Mouse (Mus musculus): ENCODE measurements around the gene Fmnl1. TPM values are rescaled to one million over a fixed set of nuclear protein-coding genes. Genes with fewer than 3 reads are reported as not detected.
A peak's percentile ranks its signal among the peaks of the same experiment; 100 is the strongest.

The Fmnl1 gene
- polyA plus RNA-seq, 1 experiment from 2014 or later, result 4.4 TPM

- H3K4me2 ChIP-seq (ENCODE audit: low read depth, low read length), result peak overlapping the region; percentile 41
- H3K36me3 ChIP-seq (ENCODE audit: control insufficient read depth, insufficient read depth, low read length), result no peaks in the 10 kb centered on the region
- peaks cover 51% of the 10 kb centered on the region for H3K27me3 ChIP-seq (ENCODE audit: control insufficient read depth, insufficient read depth, low read length)
- H3K4me3 ChIP-seq (replicated peaks; ENCODE audit: low read length), result peak overlapping the region; percentile 26
- peaks cover 11% of the 10 kb centered on the region for H3K4me1 ChIP-seq (ENCODE audit: control insufficient read depth, insufficient read depth, low read length)
- H3K27ac ChIP-seq (ENCODE audit: low read length), result no peak overlapping the region
- no peak for ATAC-seq (ENCODE audit: insufficient read depth, low FRiP score)
- peak overlapping the region; percentile 16; the same call in 1 of the 2 replicates for H3K9ac ChIP-seq (ENCODE audit: low read length)
- no peaks in the 10 kb centered on the region for H3K9me3 ChIP-seq (replicated peaks; ENCODE audit: control insufficient read depth, low read length)
- 10% methylated on average over 43 of the region's 44 CpGs for WGBS
These were observed 22.3 kb downstream of the Fmnl1 start for GRCm38 (mm10) chr11:103192956-103193824.

GRCm38 (mm10) chr11:103193825-103194168 lies 22.9 kb downstream of the Fmnl1 start:
- Histone ChIP-seq H3K36me3 (ENCODE audit: control insufficient read depth, insufficient read depth, low read length) (no peaks in the 10 kb centered on the region), H3K4me2 (ENCODE audit: low read depth, low read length) (no peak overlapping the region), H3K9ac (ENCODE audit: low read length) (no peak overlapping the region), H3K4me1 (ENCODE audit: control insufficient read depth, insufficient read depth, low read length) (peaks cover 11% of the 10 kb centered on the region), H3K9me3 (replicated peaks; ENCODE audit: control insufficient read depth, low read length) (no peaks in the 10 kb centered on the region), H3K27ac (ENCODE audit: low read length) (no peak overlapping the region), H3K27me3 (ENCODE audit: control insufficient read depth, insufficient read depth, low read length) (peaks cover 53% of the 10 kb centered on the region), H3K4me3 (replicated peaks; ENCODE audit: low read length) (no peak overlapping the region)
- ATAC-seq (ENCODE audit: insufficient read depth, low FRiP score), result no peak; the same call in 1 of the 2 replicates
- WGBS, result 46% methylated on average over 9 of the region's 9 CpGs

DNA sequence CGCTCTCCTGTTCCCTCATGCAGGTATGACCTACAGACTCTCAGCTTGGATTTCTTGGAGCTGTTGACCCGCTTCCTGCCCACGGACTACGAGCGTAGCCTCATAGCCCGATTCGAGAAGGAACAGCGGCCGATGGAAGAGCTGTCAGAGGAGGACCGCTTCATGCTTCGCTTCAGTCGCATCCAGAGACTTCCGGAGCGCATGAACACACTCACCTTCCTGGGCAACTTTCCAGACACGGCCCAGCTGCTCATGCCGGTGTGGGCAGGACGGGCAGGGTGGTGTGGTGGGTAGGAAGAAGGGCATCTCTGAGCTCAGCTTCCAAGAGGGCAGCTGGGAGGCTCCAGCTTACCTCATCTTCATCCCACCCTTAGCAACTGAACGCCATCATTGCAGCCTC lies 24.3 kb downstream of the Fmnl1 start:
- H3K36me3 ChIP-seq (ENCODE audit: control insufficient read depth, insufficient read depth, low read length), result no peaks in the 10 kb centered on the region
- H3K4me2 ChIP-seq (ENCODE audit: low read depth, low read length), result no peak overlapping the region
- ATAC-seq (ENCODE audit: insufficient read depth, low FRiP score), result no peak
- no peak overlapping the region for H3K27ac ChIP-seq (ENCODE audit: low read length)
- no peak overlapping the region for H3K9ac ChIP-seq (ENCODE audit: low read length)
- H3K4me3 ChIP-seq (replicated peaks; ENCODE audit: low read length), result no peak overlapping the region
- H3K4me1 ChIP-seq (ENCODE audit: control insufficient read depth, insufficient read depth, low read length), result peaks cover 24% of the 10 kb centered on the region
- 71% methylated on average over 18 of the region's 18 CpGs for WGBS
- H3K27me3 ChIP-seq (ENCODE audit: control insufficient read depth, insufficient read depth, low read length), result peaks cover 66% of the 10 kb centered on the region
- no peaks in the 10 kb centered on the region for H3K9me3 ChIP-seq (replicated peaks; ENCODE audit: control insufficient read depth, low read length)

GRCm38 (mm10) chr11:103195656-103196055 lies 24.7 kb downstream of the Fmnl1 start:
- Histone ChIP-seq H3K4me2 (ENCODE audit: low read depth, low read length) (no peak overlapping the region), H3K9me3 (replicated peaks; ENCODE audit: control insufficient read depth, low read length) (no peaks in the 10 kb centered on the region), H3K9ac (ENCODE audit: low read length) (no peak overlapping the region), H3K27me3 (ENCODE audit: control insufficient read depth, insufficient read depth, low read length) (peaks cover 67% of the 10 kb centered on the region), H3K27ac (ENCODE audit: low read length) (no peak overlapping the region), H3K4me3 (replicated peaks; ENCODE audit: low read length) (no peak overlapping the region), H3K4me1 (ENCODE audit: control insufficient read depth, insufficient read depth, low read length) (peaks cover 24% of the 10 kb centered on the region), H3K36me3 (ENCODE audit: control insufficient read depth, insufficient read depth, low read length) (no peaks in the 10 kb centered on the region)
- 84% methylated on average over 5 of the region's 5 CpGs for WGBS
- ATAC-seq (ENCODE audit: insufficient read depth, low FRiP score), result no peak

DNA sequence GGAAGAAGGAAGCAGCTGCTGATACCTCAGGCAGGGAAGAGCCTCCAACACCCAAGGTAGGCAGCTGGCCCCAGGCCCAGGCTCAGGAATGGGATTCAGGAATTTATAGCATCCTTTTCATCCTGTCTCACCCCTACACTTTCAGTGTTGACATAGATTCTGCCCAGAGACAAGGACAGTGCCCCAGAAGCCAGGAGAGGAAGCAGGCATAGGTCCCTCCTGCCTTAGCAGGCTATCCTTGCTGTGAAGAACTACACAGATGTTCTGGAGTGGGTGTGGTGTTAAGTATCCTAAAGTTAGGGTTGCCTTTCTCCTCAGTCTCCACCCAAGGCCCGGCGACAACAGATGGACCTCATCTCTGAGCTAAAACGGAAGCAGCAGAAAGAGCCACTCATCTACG lies 26.4 kb downstream of the Fmnl1 start:
- Histone ChIP-seq H3K27me3 (ENCODE audit: control insufficient read depth, insufficient read depth, low read length) (peaks cover 60% of the 10 kb centered on the region), H3K4me3 (replicated peaks; ENCODE audit: low read length) (no peak overlapping the region), H3K4me1 (ENCODE audit: control insufficient read depth, insufficient read depth, low read length) (peaks cover 30% of the 10 kb centered on the region), H3K9me3 (replicated peaks; ENCODE audit: control insufficient read depth, low read length) (no peaks in the 10 kb centered on the region), H3K4me2 (ENCODE audit: low read depth, low read length) (no peak overlapping the region), H3K36me3 (ENCODE audit: control insufficient read depth, insufficient read depth, low read length) (no peaks in the 10 kb centered on the region), H3K27ac (ENCODE audit: low read length) (no peak overlapping the region), H3K9ac (ENCODE audit: low read length) (no peak overlapping the region)
- ATAC-seq (ENCODE audit: insufficient read depth, low FRiP score), result no peak
- 66% methylated on average over 4 of the region's 4 CpGs for WGBS

DNA sequence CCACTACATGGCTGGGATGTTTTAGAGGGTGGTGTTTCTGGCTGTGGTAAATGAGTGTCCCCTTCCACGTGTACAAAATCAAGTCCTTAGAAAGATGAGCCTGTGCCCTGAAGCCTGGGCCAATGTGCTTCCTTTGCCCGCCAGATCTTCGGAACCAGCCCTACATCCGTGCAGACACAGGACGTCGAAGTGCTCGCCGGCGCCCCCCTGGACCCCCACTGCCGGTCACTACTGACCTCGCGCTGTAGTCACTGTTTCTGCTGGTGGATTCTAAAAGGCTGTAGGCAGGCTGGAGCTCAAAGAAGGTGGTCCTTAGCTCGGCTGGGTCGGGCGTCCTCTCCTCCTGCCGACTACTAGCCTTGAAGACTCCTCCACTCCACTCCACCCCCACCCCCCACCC lies 27.4 kb downstream of the Fmnl1 start:
- H3K9ac ChIP-seq (ENCODE audit: low read length), result peak overlapping the region; percentile 44; the same call in 1 of the 2 replicates
- peak overlapping the region; percentile 73 for H3K4me2 ChIP-seq (ENCODE audit: low read depth, low read length)
- no peaks in the 10 kb centered on the region for H3K36me3 ChIP-seq (ENCODE audit: control insufficient read depth, insufficient read depth, low read length)
- WGBS, result 11% methylated on average over 16 of the region's 16 CpGs
- H3K4me1 ChIP-seq (ENCODE audit: control insufficient read depth, insufficient read depth, low read length), result peaks cover 21% of the 10 kb centered on the region
- H3K27ac ChIP-seq (ENCODE audit: low read length), result no peak overlapping the region
- no peaks in the 10 kb centered on the region for H3K9me3 ChIP-seq (replicated peaks; ENCODE audit: control insufficient read depth, low read length)
- no peak for ATAC-seq (ENCODE audit: insufficient read depth, low FRiP score)
- H3K27me3 ChIP-seq (ENCODE audit: control insufficient read depth, insufficient read depth, low read length), result peaks cover 50% of the 10 kb centered on the region
- H3K4me3 ChIP-seq (replicated peaks; ENCODE audit: low read length), result peak overlapping the region; percentile 53

DNA sequence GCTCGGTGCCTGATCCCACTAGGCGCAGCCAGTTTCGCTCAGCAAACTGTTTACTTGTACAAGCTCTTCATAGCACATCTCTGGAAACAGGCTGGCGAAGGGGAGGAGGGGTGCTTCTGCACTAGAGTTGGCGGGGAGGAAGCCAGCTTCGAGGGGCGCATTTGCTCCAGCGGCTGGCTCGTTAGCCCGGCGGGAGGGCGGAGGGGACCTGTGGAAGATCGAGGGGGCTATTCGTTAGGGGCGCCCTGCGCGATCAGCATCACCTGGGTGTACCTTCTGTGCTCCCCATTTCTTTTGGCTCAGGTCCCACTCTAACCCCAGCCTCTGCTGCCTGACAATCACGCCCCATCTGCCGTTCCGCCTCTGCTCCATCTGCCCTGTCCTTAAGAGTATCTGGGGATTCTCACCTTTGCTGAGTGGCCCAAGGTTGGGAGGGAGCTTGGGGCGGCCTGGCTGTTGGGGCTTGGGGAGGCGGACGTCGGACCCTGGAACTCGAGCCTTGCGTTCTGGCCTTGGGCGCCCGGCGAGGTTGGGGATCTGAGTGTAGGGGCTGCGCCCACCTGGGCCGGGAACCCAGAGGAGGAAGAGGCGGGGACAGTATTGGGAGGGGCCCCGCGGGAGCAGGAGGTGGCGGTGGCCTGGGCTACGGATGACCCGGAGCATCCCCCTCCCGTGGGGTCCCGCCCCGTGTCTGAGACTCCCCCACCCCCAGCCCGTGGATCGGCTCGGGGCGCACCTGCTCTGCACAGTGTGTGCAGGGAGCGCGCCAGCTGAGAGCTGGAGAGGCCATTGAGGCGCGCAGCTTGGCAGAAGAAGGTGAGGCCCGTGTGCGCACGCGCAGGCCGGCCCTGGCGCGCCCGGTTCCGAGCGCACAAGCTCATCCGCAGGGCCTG lies 28.2 kb downstream of the Fmnl1 start:
- peak overlapping the region; percentile 73 for H3K4me2 ChIP-seq (ENCODE audit: low read depth, low read length)
- peak overlapping the region; percentile 71 for H3K9ac ChIP-seq (ENCODE audit: low read length)
- H3K4me1 ChIP-seq (ENCODE audit: control insufficient read depth, insufficient read depth, low read length), result peaks cover 21% of the 10 kb centered on the region
- peak; percentile 61 for ATAC-seq (ENCODE audit: insufficient read depth, low FRiP score)
- H3K27me3 ChIP-seq (ENCODE audit: control insufficient read depth, insufficient read depth, low read length), result peaks cover 42% of the 10 kb centered on the region
- 7% methylated on average over 59 of the region's 59 CpGs for WGBS
- H3K36me3 ChIP-seq (ENCODE audit: control insufficient read depth, insufficient read depth, low read length), result no peaks in the 10 kb centered on the region
- H3K27ac ChIP-seq (ENCODE audit: low read length), result no peak overlapping the region
- H3K9me3 ChIP-seq (replicated peaks; ENCODE audit: control insufficient read depth, low read length), result no peaks in the 10 kb centered on the region
- peak overlapping the region; percentile 53 for H3K4me3 ChIP-seq (replicated peaks; ENCODE audit: low read length)

DNA sequence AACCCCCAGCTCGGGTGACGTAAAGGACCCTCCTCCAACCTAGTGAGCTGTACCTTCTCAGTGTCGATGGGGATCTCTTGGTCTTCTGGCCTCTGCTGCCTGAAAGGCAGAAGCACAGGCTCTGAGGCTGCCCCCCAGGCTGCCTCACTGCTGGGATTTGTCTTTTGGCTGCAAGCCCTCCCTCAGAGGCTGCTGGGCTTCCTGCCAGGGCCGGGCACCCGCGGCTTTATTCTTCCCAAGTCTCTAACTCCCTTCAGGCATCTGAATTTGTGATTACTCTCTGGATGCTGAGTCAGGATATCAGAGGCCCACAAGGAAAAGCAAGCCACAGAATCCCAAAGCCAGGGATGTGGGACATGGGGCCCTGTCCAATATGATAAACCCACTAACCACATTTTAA lies 30.8 kb downstream of the Fmnl1 start:
- Histone ChIP-seq H3K36me3 (ENCODE audit: control insufficient read depth, insufficient read depth, low read length) (no peaks in the 10 kb centered on the region), H3K9ac (ENCODE audit: low read length) (peak overlapping the region; percentile 39), H3K4me3 (replicated peaks; ENCODE audit: low read length) (no peak overlapping the region), H3K4me1 (ENCODE audit: control insufficient read depth, insufficient read depth, low read length) (peaks cover 21% of the 10 kb centered on the region), H3K27ac (ENCODE audit: low read length) (no peak overlapping the region; the same call in 1 of the 2 replicates), H3K27me3 (ENCODE audit: control insufficient read depth, insufficient read depth, low read length) (peaks cover 24% of the 10 kb centered on the region), H3K4me2 (ENCODE audit: low read depth, low read length) (no peak overlapping the region), H3K9me3 (replicated peaks; ENCODE audit: control insufficient read depth, low read length) (no peaks in the 10 kb centered on the region)
- WGBS, result 20% methylated on average over 6 of the region's 6 CpGs
- ATAC-seq (ENCODE audit: insufficient read depth, low FRiP score), result peak; percentile 58; the same call in 1 of the 2 replicates

GRCm38 (mm10) chr11:103202376-103202775 lies 31.5 kb downstream of the Fmnl1 start:
- Histone ChIP-seq H3K4me1 (ENCODE audit: control insufficient read depth, insufficient read depth, low read length) (peaks cover 21% of the 10 kb centered on the region), H3K27me3 (ENCODE audit: control insufficient read depth, insufficient read depth, low read length) (peaks cover 19% of the 10 kb centered on the region), H3K9me3 (replicated peaks; ENCODE audit: control insufficient read depth, low read length) (no peaks in the 10 kb centered on the region), H3K4me3 (replicated peaks; ENCODE audit: low read length) (no peak overlapping the region), H3K27ac (ENCODE audit: low read length) (no peak overlapping the region), H3K9ac (ENCODE audit: low read length) (no peak overlapping the region), H3K4me2 (ENCODE audit: low read depth, low read length) (no peak overlapping the region), H3K36me3 (ENCODE audit: control insufficient read depth, insufficient read depth, low read length) (no peaks in the 10 kb centered on the region)
- no peak for ATAC-seq (ENCODE audit: insufficient read depth, low FRiP score)

Data from stomach, embryonic 16.5 days (tissue).